Comparison of ENCODE assay signal across 7 mouse cellular contexts in genomic region chr10:80341491-80342304, GRCm38 (mm10). TPM values are rescaled to one million over a fixed set of nuclear protein-coding genes. Genes with fewer than 3 reads are reported as not detected.
DNase-seq lines count a peak whose midpoint lies in the region; ATAC-seq and TF ChIP-seq lines count a peak whose summit lies in the region.

No protein-coding gene starts in this region.

- no peak overlapping the region for H3K9ac ChIP-seq in lung, postnatal 0 days (replicated peaks; ENCODE audit: low read depth)
- H3K9ac ChIP-seq in hindbrain, embryonic 11.5 days (ENCODE audit: low read depth, low read length), result no peak overlapping the region

- H3K36me3 ChIP-seq in lung, postnatal 0 days (ENCODE audit: insufficient read depth, low read length), result no peaks in the 10 kb centered on the region
- no peaks in the 10 kb centered on the region for H3K36me3 ChIP-seq in hindbrain, embryonic 11.5 days (ENCODE audit: control insufficient read depth, insufficient read depth, low read length)

- H3K4me3 ChIP-seq in lung, postnatal 0 days (ENCODE audit: low read depth, low read length), result peak overlapping the region; percentile 22
- peak overlapping the region; percentile 23; the same call in 1 of the 2 replicates for H3K4me3 ChIP-seq in hindbrain, embryonic 11.5 days (ENCODE audit: low read depth, low read length)

- no peak for DNase-seq in lung, postnatal 0 days (ENCODE audit: low spot score)
- no peak for DNase-seq in lung, postnatal 36 days
- no peak for DNase-seq in hindbrain, embryonic 11.5 days (ENCODE audit: low spot score)
- DNase-seq in spleen, postnatal 14 days (ENCODE audit: low spot score in 2 of 2), result no peak
- no peak for DNase-seq in adrenal gland, postnatal 10 days
- no peak for DNase-seq in cerebellum, postnatal 36 days

- TF ChIP-seq EP300 in lung, postnatal 0 days (IDR thresholded peaks at IDR 0.05), result no peak

- H3K27ac ChIP-seq in lung, postnatal 0 days (ENCODE audit: low read length), result no peak overlapping the region
- H3K27ac ChIP-seq in hindbrain, embryonic 11.5 days (ENCODE audit: low read depth, low read length), result no peak overlapping the region

- WGBS in lung, postnatal 0 days, result 4% methylated on average over 45 of the region's 47 CpGs
- 2% methylated on average over 47 of the region's 47 CpGs for WGBS in hindbrain, embryonic 11.5 days

- no peak for TF ChIP-seq CTCF in lung, postnatal 0 days (IDR thresholded peaks at IDR 0.05)

- H3K9me3 ChIP-seq in lung, postnatal 0 days (ENCODE audit: low read length), result no peaks in the 10 kb centered on the region
- H3K9me3 ChIP-seq in hindbrain, embryonic 11.5 days (ENCODE audit: control insufficient read depth, low read length), result no peaks in the 10 kb centered on the region

- H3K27me3 ChIP-seq in lung, postnatal 0 days (replicated peaks; ENCODE audit: insufficient read depth, low read length), result peaks cover 22% of the 10 kb centered on the region
- H3K27me3 ChIP-seq in hindbrain, embryonic 11.5 days (ENCODE audit: control insufficient read depth, insufficient read depth, low read length), result peaks cover 62% of the 10 kb centered on the region

- ATAC-seq in lung, postnatal 0 days, result no peak
- no peak for ATAC-seq in hindbrain, embryonic 11.5 days (ENCODE audit: low FRiP score)
- ATAC-seq in megakaryocyte, adult 5-6 weeks (ENCODE audit: poor library complexity, severe bottlenecking), result peak; percentile 20; the same call in 1 of the 2 replicates

- peak overlapping the region; percentile 45 for H3K4me2 ChIP-seq in lung, postnatal 0 days (replicated peaks; ENCODE audit: low read depth, low read length)
- H3K4me2 ChIP-seq in hindbrain, embryonic 11.5 days (replicated peaks; ENCODE audit: low read depth, low read length), result peak overlapping the region; percentile 35

- H3K4me1 ChIP-seq in lung, postnatal 0 days (ENCODE audit: insufficient read depth, low read depth, low read length), result peaks cover 7% of the 10 kb centered on the region; the same call in 1 of the 2 replicates
- peaks cover 17% of the 10 kb centered on the region for H3K4me1 ChIP-seq in hindbrain, embryonic 11.5 days (replicated peaks; ENCODE audit: control insufficient read depth, insufficient read depth, low read length)

RNA-seq across cellular contexts. Expression of gene Adamtsl5, which starts 6.5 kb away (rescaled TPM):
- 6.4 and 7.3 TPM in 2 replicates for polyA plus RNA-seq in lung, postnatal 0 days (2015; fragmentation: Nextera tagmentation; extraction: Ambion mirVana)
- 0.54 and 0.70 TPM in 2 replicates for polyA plus RNA-seq in hindbrain, embryonic 11.5 days (2014; fragmentation: Nextera tagmentation; extraction: Ambion mirVana)
- 0.07 TPM in 1 of 2 replicates, not detected in the other for total RNA-seq in megakaryocyte, adult 5-6 weeks (2015)
- not detected in 2 replicates for total RNA-seq in megakaryocyte, adult 5-6 weeks (2017)
- 10 to 100 TPM in 1 of 2 experiments, 1 to 10 TPM in 1; 7.6 to 18.7 TPM for total RNA-seq in adrenal gland, postnatal 10 days (2021)

RNA-seq across cellular contexts. Expression of gene Reep6, which starts 11.9 kb away (rescaled TPM):
- polyA plus RNA-seq in lung, postnatal 0 days (2015; fragmentation: Nextera tagmentation; extraction: Ambion mirVana), result 15.4 and 17.6 TPM in 2 replicates
- polyA plus RNA-seq in hindbrain, embryonic 11.5 days (2014; fragmentation: Nextera tagmentation; extraction: Ambion mirVana), result 3.7 and 3.8 TPM in 2 replicates
- 0.16 and 0.96 TPM in 2 replicates for total RNA-seq in megakaryocyte, adult 5-6 weeks (2015)
- total RNA-seq in megakaryocyte, adult 5-6 weeks (2017), result 0.37 TPM in 1 of 2 replicates, not detected in the other
- 10 to 100 TPM; 38.4 to 61.8 TPM for total RNA-seq in adrenal gland, postnatal 10 days (2021)

RNA-seq across cellular contexts. Expression of gene Pcsk4, which starts 12.4 kb away (rescaled TPM):
- polyA plus RNA-seq in lung, postnatal 0 days (2015; fragmentation: Nextera tagmentation; extraction: Ambion mirVana), result 3.4 and 3.7 TPM in 2 replicates
- polyA plus RNA-seq in hindbrain, embryonic 11.5 days (2014; fragmentation: Nextera tagmentation; extraction: Ambion mirVana), result 1.1 and 1.8 TPM in 2 replicates
- 0.32 and 0.83 TPM in 2 replicates for total RNA-seq in megakaryocyte, adult 5-6 weeks (2015)
- not detected in 2 replicates for total RNA-seq in megakaryocyte, adult 5-6 weeks (2017)
- total RNA-seq in adrenal gland, postnatal 10 days (2021), result 1 to 10 TPM; 4.1 to 7.6 TPM

RNA-seq across cellular contexts. Expression of gene Plk5, which starts 14.6 kb away (rescaled TPM):
- 1.00 and 1.0 TPM in 2 replicates for polyA plus RNA-seq in lung, postnatal 0 days (2015; fragmentation: Nextera tagmentation; extraction: Ambion mirVana)
- 0.11 and 0.14 TPM in 2 replicates for polyA plus RNA-seq in hindbrain, embryonic 11.5 days (2014; fragmentation: Nextera tagmentation; extraction: Ambion mirVana)
- total RNA-seq in megakaryocyte, adult 5-6 weeks (2015), result not detected in 2 replicates
- total RNA-seq in megakaryocyte, adult 5-6 weeks (2017), result not detected in 2 replicates
- total RNA-seq in adrenal gland, postnatal 10 days (2021), result under 1 TPM in 1 of 2 experiments, not detected in 1; 0.12 TPM

RNA-seq across cellular contexts. Expression of gene 2310011J03Rik, which starts 21.4 kb away (rescaled TPM):
- polyA plus RNA-seq in lung, postnatal 0 days (2015; fragmentation: Nextera tagmentation; extraction: Ambion mirVana), result 58.4 and 64.8 TPM in 2 replicates
- polyA plus RNA-seq in hindbrain, embryonic 11.5 days (2014; fragmentation: Nextera tagmentation; extraction: Ambion mirVana), result 32.9 and 34.9 TPM in 2 replicates
- 25.6 and 27.4 TPM in 2 replicates for total RNA-seq in megakaryocyte, adult 5-6 weeks (2015)
- total RNA-seq in megakaryocyte, adult 5-6 weeks (2017), result 13.8 and 17.8 TPM in 2 replicates
- 10 to 100 TPM; 24.0 to 26.7 TPM for total RNA-seq in adrenal gland, postnatal 10 days (2021)

Comparison
In these comparisons a context has a peak if more than half of its experiments do, and no peak if none do; other contexts are left out.
1. RNA of gene Adamtsl5, which starts 6.5 kb away (total RNA-seq): 7.6 to 18.7 TPM in adrenal gland, postnatal 10 days; 0.07 TPM in megakaryocyte, adult 5-6 weeks; every median in the first group is over 4 times any median in the second.
2. RNA of gene Reep6, which starts 11.9 kb away (total RNA-seq): 38.4 to 61.8 TPM in adrenal gland, postnatal 10 days; 0.16 to 0.96 TPM in megakaryocyte, adult 5-6 weeks; every median in the first group is over 10 times any median in the second.